Mouse (Mus musculus) small intestine, adult 2 months (tissue): ENCODE results near the gene Gipc2. TPM values are rescaled to one million over a fixed set of nuclear protein-coding genes. Genes with fewer than 3 reads are reported as not detected.
A peak's percentile ranks its signal among the peaks of the same experiment; 100 is the strongest.

Source experiments
- H3K27ac ChIP-seq: fragments of 200-500 bp; 2 replicates; pipeline ENCODE4 v1.5.1; 2012; ENCODE audit warnings: low read depth, low read length, control low read depth, inconsistent platforms; ENCODE audit not compliant: insufficient read depth
- H3K27me3 ChIP-seq: fragments of 200-500 bp; 2 replicates; pipeline ENCODE4 v1.6.1; 2012; ENCODE audit warnings: mild to moderate bottlenecking, moderate library complexity, low read length, inconsistent platforms; ENCODE audit not compliant: control insufficient read depth, insufficient read depth
- H3K36me3 ChIP-seq: fragments of 200-500 bp; 2 replicates; pipeline ENCODE4 v1.6.1; 2012; ENCODE audit warnings: mild to moderate bottlenecking, low read length, control low read depth, inconsistent platforms; ENCODE audit not compliant: control insufficient read depth, insufficient read depth
- H3K4me1 ChIP-seq: fragments of 200-500 bp; 2 replicates; pipeline ENCODE4 v1.6.1; 2012; ENCODE audit warnings: low read length, inconsistent platforms, mixed read lengths; ENCODE audit not compliant: control insufficient read depth, insufficient read depth, insufficient read length
- H3K4me3 ChIP-seq: fragments of 200-500 bp; 2 replicates; pipeline ENCODE4 v1.5.1; 2012; ENCODE audit warnings: low read depth, mild to moderate bottlenecking, control low read depth, inconsistent platforms, low read length, moderate library complexity
- CTCF ChIP-seq: fragments of 200-500 bp; IDR thresholded peaks from 2 replicates; pipeline ENCODE4 v1.5.1; 2012; ENCODE audit warnings: low read depth, mild to moderate bottlenecking, control low read depth, inconsistent platforms, low read length, moderate library complexity, mixed read lengths; ENCODE audit not compliant: insufficient replicate concordance, insufficient read length; ENCODE audit errors: extremely low read depth
- POLR2A ChIP-seq: fragments of 200-500 bp; IDR thresholded peaks from 2 replicates; pipeline ENCODE4 v1.6.1; 2012; ENCODE audit warnings: low read depth, mild to moderate bottlenecking, control low read depth, inconsistent platforms, low read length, moderate library complexity
- WGBS: fragments of 180-500 bp; shearing (Covaris S2); methylation state at CpG from one replicate; pipeline ENCODE4 v1.1.7; 2018; 5-methylcytosine and 5-hydroxymethylcytosine counted together
- polyA plus RNA-seq: library from polyadenylated mRNA; depleted of rRNA; stranded (reverse); fragments of >200 nt; gene quantifications from 2 replicates; pipeline ENCODE4 v1.2.3, GENCODE M21; 2012

Gene Gipc2
- polyA plus RNA-seq, 1 experiment, result 121 TPM

DNA sequence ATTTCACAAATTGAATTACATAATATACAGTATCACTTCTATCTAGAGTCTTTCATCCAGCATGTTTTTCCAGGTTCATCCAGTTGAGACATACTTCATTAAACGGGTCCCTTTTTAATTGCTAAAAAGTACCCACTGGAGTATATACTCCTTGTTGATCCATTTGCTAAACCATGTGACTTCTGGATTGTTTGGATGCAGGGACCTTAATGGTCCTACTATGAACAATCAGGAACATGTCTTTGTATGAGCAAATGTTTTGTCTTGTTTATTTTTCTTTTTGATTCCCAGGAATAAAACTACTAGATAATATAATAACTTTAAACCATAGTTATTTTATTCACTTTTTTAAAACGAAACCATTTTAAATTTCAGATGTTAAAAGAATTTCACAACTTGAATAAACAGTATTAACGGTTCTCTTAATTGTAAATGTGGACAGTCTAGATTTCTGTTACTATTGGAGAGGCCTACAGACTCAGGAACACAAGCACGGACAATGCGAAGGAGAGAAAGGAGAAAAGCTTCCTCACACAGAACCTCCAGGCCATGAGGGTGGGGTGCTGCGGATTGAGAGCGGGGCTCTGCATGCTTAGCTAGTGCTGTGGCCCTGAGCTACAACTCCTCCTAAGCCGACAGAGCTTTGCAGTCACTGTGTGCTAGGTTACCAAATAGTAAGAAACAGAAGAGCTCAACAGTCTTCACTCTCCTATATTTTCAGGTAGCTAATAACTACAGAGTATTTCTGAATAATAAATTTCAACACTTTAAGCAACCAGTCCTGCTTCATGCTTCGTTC, 24.8 kb upstream of the Gipc2 start:
- 75% methylated on average over 9 of the region's 9 CpGs for WGBS
- Histone ChIP-seq H3K27me3 (no peaks in the 10 kb centered on the region), H3K4me1 (no peaks in the 10 kb centered on the region; the same call in 1 of the 2 replicates), H3K36me3 (peaks cover 2% of the 10 kb centered on the region; the same call in 1 of the 2 replicates), H3K4me3 (peak overlapping the region; percentile 34; the same call in 1 of the 2 replicates), H3K27ac (no peak overlapping the region)
- TF ChIP-seq CTCF, result no peak
- TF ChIP-seq POLR2A, result no peak

DNA sequence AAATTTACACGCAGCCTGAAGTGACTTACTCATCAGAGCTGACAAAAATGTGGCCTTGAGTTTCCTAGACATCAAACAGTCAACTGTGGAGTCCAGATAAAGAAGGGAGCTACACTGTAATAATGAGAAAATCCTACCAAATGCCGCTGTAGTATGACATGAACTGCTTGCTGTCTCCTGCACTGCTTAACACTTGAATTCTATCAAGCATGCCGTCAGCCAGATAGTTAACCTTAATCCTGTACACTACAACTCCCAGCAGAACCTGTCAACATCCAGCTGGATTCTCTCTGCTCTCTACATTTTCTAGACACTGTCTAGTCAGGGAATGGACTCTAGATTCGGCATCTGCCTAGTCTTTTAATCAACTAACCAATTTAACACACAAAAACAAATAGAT, 23.3 kb upstream of the Gipc2 start:
- no peaks in the 10 kb centered on the region; the same call in 1 of the 2 replicates for H3K4me1 ChIP-seq
- peak overlapping the region; percentile 21; the same call in 1 of the 2 replicates for H3K27ac ChIP-seq
- 72% methylated on average over 4 of the region's 4 CpGs for WGBS
- no peak for TF ChIP-seq CTCF
- no peak for TF ChIP-seq POLR2A
- peaks cover 6% of the 10 kb centered on the region; the same call in 1 of the 2 replicates for H3K36me3 ChIP-seq
- no peak overlapping the region for H3K4me3 ChIP-seq
- H3K27me3 ChIP-seq, result no peaks in the 10 kb centered on the region

DNA sequence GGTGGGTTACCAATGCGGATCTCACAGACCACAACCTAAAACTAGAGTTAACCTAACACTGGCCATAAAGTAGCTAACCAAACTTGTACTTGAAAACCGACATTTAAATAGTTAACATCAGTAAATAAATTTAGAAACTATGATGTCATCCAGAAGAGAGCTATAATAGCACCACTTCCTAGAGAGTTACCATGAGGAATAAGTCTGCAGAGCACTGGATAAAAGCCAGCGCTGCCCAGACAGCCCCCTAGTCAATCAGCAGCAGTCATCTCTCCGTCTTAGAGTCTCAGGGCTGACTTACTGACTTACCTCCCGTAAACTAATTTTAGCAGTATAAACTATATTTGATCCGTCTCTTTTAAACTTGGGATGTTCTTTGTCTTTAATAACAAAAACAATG, 20.1 kb upstream of the Gipc2 start:
- peaks cover 13% of the 10 kb centered on the region for H3K36me3 ChIP-seq
- no peak overlapping the region for H3K4me3 ChIP-seq
- no peak overlapping the region for H3K27ac ChIP-seq
- H3K4me1 ChIP-seq, result no peaks in the 10 kb centered on the region
- WGBS, result 76% methylated on average over 6 of the region's 6 CpGs
- no peak for TF ChIP-seq POLR2A
- TF ChIP-seq CTCF, result no peak
- no peaks in the 10 kb centered on the region for H3K27me3 ChIP-seq

DNA sequence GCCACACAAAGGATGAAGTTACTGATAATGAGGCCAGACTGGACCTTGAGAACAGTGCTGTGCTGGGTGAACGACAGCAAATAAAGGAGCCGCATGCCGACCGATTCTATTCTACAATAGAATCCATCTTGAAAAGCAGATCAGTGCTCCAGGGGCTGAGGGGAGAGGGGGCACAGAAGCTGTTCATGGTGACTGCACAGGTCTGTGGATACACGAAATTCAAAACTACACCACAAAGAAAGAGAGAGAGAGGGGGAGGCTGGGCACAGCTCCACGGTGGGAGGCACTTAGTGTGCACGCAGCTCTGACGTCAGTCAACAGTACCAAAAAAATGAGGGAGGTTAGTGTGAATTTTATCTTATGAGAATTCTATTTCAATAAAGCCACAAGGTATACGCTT, 17.5 kb upstream of the Gipc2 start:
- no peak overlapping the region for H3K27ac ChIP-seq
- H3K4me3 ChIP-seq, result no peak overlapping the region
- WGBS, result 92% methylated on average over 9 of the region's 9 CpGs
- H3K27me3 ChIP-seq, result no peaks in the 10 kb centered on the region
- H3K36me3 ChIP-seq, result peaks cover 13% of the 10 kb centered on the region
- peaks cover 3% of the 10 kb centered on the region; the same call in 1 of the 2 replicates for H3K4me1 ChIP-seq
- no peak for TF ChIP-seq CTCF
- no peak for TF ChIP-seq POLR2A

DNA sequence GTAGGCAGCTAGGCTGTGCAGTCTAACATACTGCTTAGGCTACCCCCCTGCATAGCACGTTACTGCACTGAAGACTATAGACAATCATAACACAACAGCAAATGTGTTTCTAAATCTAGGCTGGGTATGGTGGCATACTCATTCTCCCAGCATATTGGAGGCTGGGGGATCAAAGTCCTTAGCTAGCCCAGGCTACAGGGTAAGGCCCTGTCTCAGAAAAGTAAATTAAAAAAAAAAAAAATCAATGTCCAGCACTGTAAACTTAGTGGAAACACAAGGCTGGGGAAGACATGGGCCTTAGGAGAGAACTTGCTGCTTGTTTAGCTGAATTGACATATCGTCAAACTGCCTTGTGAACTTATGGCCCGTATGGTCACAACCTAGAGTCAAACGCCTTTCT, 14.6 kb upstream of the Gipc2 start:
- H3K27ac ChIP-seq, result no peak overlapping the region
- H3K27me3 ChIP-seq, result no peaks in the 10 kb centered on the region
- WGBS, result 95% methylated on average over 4 of the region's 4 CpGs
- TF ChIP-seq CTCF (no peak), POLR2A (no peak)
- H3K4me3 ChIP-seq, result no peak overlapping the region
- peaks cover 3% of the 10 kb centered on the region; the same call in 1 of the 2 replicates for H3K4me1 ChIP-seq
- H3K36me3 ChIP-seq, result peaks cover 11% of the 10 kb centered on the region

DNA sequence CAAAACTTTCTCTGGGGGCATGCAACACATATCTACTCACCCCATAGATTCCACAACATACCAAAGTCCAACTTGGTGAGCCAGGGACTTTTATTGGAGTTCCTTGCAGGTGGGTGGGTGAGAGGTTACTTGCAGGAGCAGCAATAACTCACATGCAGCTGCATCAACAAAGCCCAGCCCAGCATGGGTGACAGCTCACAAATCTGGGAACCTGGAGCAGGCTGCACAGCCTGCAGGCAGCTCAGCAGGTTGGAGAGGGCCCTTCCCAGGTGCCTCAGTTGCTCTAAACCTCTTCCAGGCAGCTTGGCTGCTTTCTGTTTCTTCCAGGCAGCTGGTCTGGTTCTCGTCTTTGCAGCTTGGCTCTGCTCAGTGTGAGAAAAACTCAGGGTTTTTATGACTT, 13.3 kb upstream of the Gipc2 start:
- H3K4me1 ChIP-seq, result peaks cover 3% of the 10 kb centered on the region; the same call in 1 of the 2 replicates
- H3K36me3 ChIP-seq, result peaks cover 7% of the 10 kb centered on the region
- WGBS, result 37% methylated on average over 1 of the region's 1 CpGs
- H3K4me3 ChIP-seq, result no peak overlapping the region
- TF ChIP-seq CTCF (no peak), POLR2A (no peak)
- H3K27ac ChIP-seq, result no peak overlapping the region
- H3K27me3 ChIP-seq, result no peaks in the 10 kb centered on the region

DNA sequence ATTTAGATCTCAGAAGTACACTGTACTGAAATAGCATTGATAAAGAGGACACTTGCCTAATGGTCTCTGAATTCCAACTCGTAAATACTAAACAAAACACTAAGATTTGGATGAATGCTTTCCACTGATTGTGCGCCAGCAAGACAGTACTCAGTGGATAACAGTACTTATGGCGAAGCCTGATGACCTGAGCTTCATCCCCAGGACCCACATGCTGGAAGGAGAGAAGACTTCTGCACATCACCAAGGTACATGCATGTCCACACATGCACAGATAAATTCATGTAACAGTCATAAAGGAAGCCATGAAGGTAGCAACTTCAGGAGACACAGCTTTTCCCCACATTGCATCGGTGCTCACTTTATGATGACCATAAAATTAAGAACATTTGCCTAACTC, 12.8 kb upstream of the Gipc2 start:
- Histone ChIP-seq H3K4me1 (peaks cover 3% of the 10 kb centered on the region; the same call in 1 of the 2 replicates), H3K36me3 (peaks cover 7% of the 10 kb centered on the region), H3K27me3 (no peaks in the 10 kb centered on the region), H3K4me3 (no peak overlapping the region), H3K27ac (no peak overlapping the region)
- TF ChIP-seq POLR2A (no peak), CTCF (no peak)
- 60% methylated on average over 4 of the region's 4 CpGs for WGBS
